Mouse (Mus musculus): ENCODE results near the gene Nsf. TPM values are rescaled to one million over a fixed set of nuclear protein-coding genes. Genes with fewer than 3 reads are reported as not detected.

Nsf gene
- polyA plus RNA-seq (2014; fragmentation: Illumina TruSeq; extraction: RNeasy Lipid Tissue Mini Kit (QIAGEN cat#74804)): 28.0 TPM

GRCm38 (mm10) chr11:103953896-103954292 is at the start of gene Nsf:
Gene Nsf (minus strand): TSS chr11:103954056.

GRCm38 (mm10) chr11:103773387-103774227 is 180.2 kb downstream of the Nsf start, which contains the start of gene Wnt3:
Gene Wnt3 (plus strand): TSS chr11:103774150.

Other genes with a start within 250 kb of the Nsf start
- not detected for gene Wnt9b, start 204.2 kb downstream of the Nsf start, polyA plus RNA-seq (2014; fragmentation: Illumina TruSeq; extraction: RNeasy Lipid Tissue Mini Kit (QIAGEN cat#74804))
- not detected for gene Wnt3, start 179.9 kb downstream of the Nsf start, polyA plus RNA-seq (2014; fragmentation: Illumina TruSeq; extraction: RNeasy Lipid Tissue Mini Kit (QIAGEN cat#74804))
- gene Arf2, start 12.7 kb upstream of the Nsf start, polyA plus RNA-seq (2014; fragmentation: Illumina TruSeq; extraction: RNeasy Lipid Tissue Mini Kit (QIAGEN cat#74804)): 43.0 TPM
- not detected for gene Crhr1, start 178.8 kb upstream of the Nsf start, polyA plus RNA-seq (2014; fragmentation: Illumina TruSeq; extraction: RNeasy Lipid Tissue Mini Kit (QIAGEN cat#74804))
- gene Sppl2c, start 232.3 kb upstream of the Nsf start, polyA plus RNA-seq (2014; fragmentation: Illumina TruSeq; extraction: RNeasy Lipid Tissue Mini Kit (QIAGEN cat#74804)): not detected